Mouse (Mus musculus): Measurements from ENCODE around the gene Sox18.

GRCm38 (mm10) chr2:181674934-181675333, 3.5 kb upstream of the Sox18 start:
- no peak for TF ChIP-seq CTCF (IDR thresholded peaks at IDR 0.05; ENCODE audit: low read depth)
- TF ChIP-seq EP300 (IDR thresholded peaks at IDR 0.05; ENCODE audit: low read depth), result no peak
